Mouse (Mus musculus) midbrain, embryonic 15.5 days (tissue): Measurements from ENCODE around the gene Psap. TPM values are rescaled to one million over a fixed set of nuclear protein-coding genes. Genes with fewer than 3 reads are reported as not detected.
A peak's percentile ranks its signal among the peaks of the same experiment; 100 is the strongest.
"Not testable (repeated sequence)": the region's sequence is repeated elsewhere in the genome, so short reads cannot be mapped to it uniquely, and the experiment has no call there.

Source experiments
- ATAC-seq: fragments of 200-750 bp; cut with Nextera tagmentation; replicated peaks from 2 replicates; pipeline ENCODE4 v1.8.0; 2017; ENCODE audit warnings: moderate TSS enrichment
- H3K27ac ChIP-seq: fragments of 300-500 bp; sonication (generic); 2 replicates; pipeline ENCODE4 v1.5.1; 2015; ENCODE audit warnings: mild to moderate bottlenecking, inconsistent platforms
- H3K27me3 ChIP-seq: fragments of 300-500 bp; sonication (generic); replicated peaks from 2 replicates; pipeline ENCODE4 v1.6.1; 2015; ENCODE audit warnings: inconsistent platforms
- H3K36me3 ChIP-seq: fragments of 300-500 bp; sonication (generic); replicated peaks from 2 replicates; pipeline ENCODE4 v1.6.1; 2015; ENCODE audit warnings: inconsistent platforms
- H3K4me1 ChIP-seq: fragments of 300-500 bp; sonication (generic); 2 replicates; pipeline ENCODE4 v1.6.1; 2015; ENCODE audit warnings: inconsistent platforms
- H3K4me2 ChIP-seq: fragments of 300-500 bp; sonication (generic); 2 replicates; pipeline ENCODE4 v1.6.1; 2015; ENCODE audit warnings: inconsistent platforms, mild to moderate bottlenecking, moderate library complexity
- H3K4me3 ChIP-seq: fragments of 300-500 bp; sonication (generic); 2 replicates; pipeline ENCODE4 v1.5.1; 2015; ENCODE audit warnings: mild to moderate bottlenecking, inconsistent platforms
- H3K9ac ChIP-seq: fragments of 300-500 bp; sonication (generic); 2 replicates; pipeline ENCODE4 v1.6.1; 2015; ENCODE audit warnings: mild to moderate bottlenecking, inconsistent platforms
- H3K9me3 ChIP-seq: fragments of 300-500 bp; sonication (generic); 2 replicates; pipeline ENCODE4 v1.6.1; 2016; ENCODE audit warnings: inconsistent platforms
- WGBS: fragments of 180-500 bp; shearing (Covaris S2); methylation state at CpG from one replicate; pipeline ENCODE4 v1.1.7; 2015; ENCODE audit warnings: mixed read lengths; 5-methylcytosine and 5-hydroxymethylcytosine counted together
- polyA plus RNA-seq: library from polyadenylated mRNA; unstranded; fragments of >200 nt; fragmentation: Nextera tagmentation; extraction: Ambion mirVana; gene quantifications from 2 replicates; pipeline ENCODE4 v1.2.1, GENCODE M21; 2015

Gene Psap
- polyA plus RNA-seq, 1 experiment from 2014 or later, result 169 TPM

DNA sequence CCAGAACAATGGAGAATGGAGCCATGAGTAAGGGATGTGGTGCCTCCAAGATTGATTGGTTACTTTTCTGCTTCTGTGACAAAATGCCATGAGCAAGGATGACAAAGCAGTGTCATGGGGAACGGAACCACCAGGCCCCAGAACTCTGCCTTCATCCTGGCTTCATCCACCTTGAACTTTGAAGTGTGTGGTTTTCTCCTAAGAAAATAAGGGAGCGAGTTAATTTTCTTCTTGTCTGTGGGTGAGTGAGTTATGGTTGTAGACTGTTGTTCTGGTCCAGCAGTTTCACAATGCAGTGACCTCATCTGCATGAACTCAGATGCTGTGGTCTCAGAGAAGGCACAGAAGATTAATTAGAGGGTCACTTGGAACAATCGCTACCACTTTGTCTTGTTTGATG, 29.1 kb upstream of the Psap start:
- not testable (repeated sequence) for H3K4me2 ChIP-seq, ATAC-seq, H3K27me3 ChIP-seq, H3K27ac ChIP-seq, H3K4me3 ChIP-seq, H3K36me3 ChIP-seq, H3K9ac ChIP-seq, H3K4me1 ChIP-seq, H3K9me3 ChIP-seq
- 88% methylated on average over 3 of the region's 3 CpGs for WGBS

DNA sequence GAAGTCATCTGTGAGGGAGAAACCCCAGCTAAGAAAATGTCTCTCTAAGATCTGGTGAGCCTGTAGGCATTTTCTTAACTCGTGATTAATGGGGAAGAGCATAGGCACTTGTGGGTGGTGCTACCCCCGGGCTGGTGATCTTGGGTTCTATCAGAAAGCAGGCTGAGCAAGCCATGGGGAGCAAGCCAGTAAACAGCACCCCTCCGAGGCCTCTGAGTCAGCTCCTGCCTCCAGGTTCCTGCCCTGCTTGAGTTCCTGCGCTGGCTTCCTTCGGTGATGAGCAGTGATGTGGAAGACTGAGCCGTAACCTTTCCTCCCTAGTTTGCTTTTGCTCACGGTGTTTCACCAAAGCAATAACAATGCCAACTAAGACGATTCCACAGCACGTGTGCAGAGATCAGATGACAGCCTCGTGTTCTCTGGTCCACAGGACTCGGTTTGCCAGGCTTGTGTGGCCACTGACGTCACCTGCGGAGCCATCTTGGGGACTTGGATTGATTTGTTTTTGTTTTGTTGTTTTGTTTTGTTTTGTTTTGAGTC, 26.9 kb upstream of the Psap start:
- Histone ChIP-seq H3K27me3 (no peaks in the 10 kb centered on the region), H3K9ac (no peak overlapping the region), H3K27ac (no peak overlapping the region), H3K4me2 (no peak overlapping the region), H3K4me3 (no peak overlapping the region), H3K4me1 (no peaks in the 10 kb centered on the region), H3K9me3 (no peaks in the 10 kb centered on the region), H3K36me3 (no peaks in the 10 kb centered on the region)
- ATAC-seq, result no peak
- 80% methylated on average over 13 of the region's 13 CpGs for WGBS

DNA sequence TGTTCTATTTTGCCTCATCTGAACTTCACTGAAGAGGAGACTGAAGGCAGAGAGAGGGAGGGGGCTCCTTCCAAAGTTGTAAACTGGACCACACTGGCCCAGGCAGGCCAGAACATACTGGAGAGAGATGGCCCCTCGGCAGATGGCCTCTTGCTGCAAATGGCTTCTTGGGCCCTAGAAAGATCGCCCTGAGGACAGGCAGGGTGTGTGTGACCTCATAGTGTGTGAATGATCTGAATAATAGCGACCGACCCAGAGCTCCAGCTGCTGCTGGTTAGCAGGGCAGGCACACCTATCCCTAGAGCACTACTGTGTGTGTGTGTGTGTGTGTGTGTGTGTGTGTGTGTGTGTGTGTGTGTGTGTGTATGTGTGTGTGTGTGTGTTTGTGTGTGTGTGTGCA, 25.2 kb upstream of the Psap start:
- Histone ChIP-seq H3K27ac (no peak overlapping the region), H3K4me2 (no peak overlapping the region), H3K9ac (no peak overlapping the region), H3K27me3 (no peaks in the 10 kb centered on the region), H3K4me3 (no peak overlapping the region), H3K9me3 (no peaks in the 10 kb centered on the region), H3K36me3 (no peaks in the 10 kb centered on the region), H3K4me1 (no peaks in the 10 kb centered on the region)
- no peak for ATAC-seq
- 76% methylated on average over 4 of the region's 4 CpGs for WGBS

DNA sequence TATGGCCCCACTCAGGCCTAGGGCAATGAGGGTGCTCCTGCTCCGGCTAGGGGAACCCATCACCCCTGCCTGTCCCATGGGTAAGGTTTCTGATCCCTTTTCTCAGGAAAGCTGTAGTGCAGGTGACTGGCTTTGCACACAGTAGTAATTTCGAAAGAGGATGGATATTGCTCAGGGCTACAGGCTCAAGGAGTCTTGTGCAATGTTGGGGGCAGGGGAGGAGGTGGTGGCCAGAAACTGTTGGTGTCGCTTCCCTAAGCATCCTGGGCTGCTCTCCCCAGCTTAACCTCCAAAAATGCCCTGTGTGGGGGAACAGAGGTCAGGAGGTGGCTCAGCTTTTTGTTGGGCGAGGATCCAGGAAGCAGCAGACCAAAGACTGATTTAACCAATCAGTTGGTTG, 24.8 kb upstream of the Psap start:
- Histone ChIP-seq H3K9ac (no peak overlapping the region), H3K4me3 (no peak overlapping the region), H3K9me3 (no peaks in the 10 kb centered on the region), H3K27ac (no peak overlapping the region), H3K27me3 (no peaks in the 10 kb centered on the region), H3K4me2 (no peak overlapping the region), H3K4me1 (no peaks in the 10 kb centered on the region), H3K36me3 (no peaks in the 10 kb centered on the region)
- ATAC-seq, result no peak
- WGBS, result 70% methylated on average over 4 of the region's 4 CpGs

DNA sequence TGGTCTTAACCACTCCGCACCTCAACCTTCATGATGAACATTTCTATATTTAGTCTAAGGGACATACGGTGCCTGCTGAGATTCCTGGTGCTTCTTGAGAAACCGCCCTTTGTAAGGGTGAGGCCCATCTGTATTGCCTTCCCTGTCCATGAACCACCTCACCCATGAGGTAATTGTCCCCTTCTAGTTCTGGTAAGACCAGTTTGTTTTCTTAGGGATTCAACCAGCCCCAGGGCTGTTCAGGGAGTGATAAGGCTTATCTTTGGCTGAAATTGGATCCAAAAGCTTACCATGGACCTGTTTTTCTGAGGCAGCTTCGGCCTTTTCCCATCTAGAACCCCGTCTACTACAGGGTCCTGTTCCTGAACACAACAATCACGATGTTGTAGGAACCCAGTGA, 21.3 kb upstream of the Psap start:
- H3K4me2 ChIP-seq, result no peak overlapping the region
- H3K4me1 ChIP-seq, result no peaks in the 10 kb centered on the region
- H3K9ac ChIP-seq, result no peak overlapping the region
- H3K27ac ChIP-seq, result no peak overlapping the region
- no peak overlapping the region for H3K4me3 ChIP-seq
- WGBS, result 90% methylated on average over 6 of the region's 6 CpGs
- no peaks in the 10 kb centered on the region for H3K27me3 ChIP-seq
- H3K9me3 ChIP-seq, result no peaks in the 10 kb centered on the region
- no peak for ATAC-seq
- H3K36me3 ChIP-seq, result no peaks in the 10 kb centered on the region

DNA sequence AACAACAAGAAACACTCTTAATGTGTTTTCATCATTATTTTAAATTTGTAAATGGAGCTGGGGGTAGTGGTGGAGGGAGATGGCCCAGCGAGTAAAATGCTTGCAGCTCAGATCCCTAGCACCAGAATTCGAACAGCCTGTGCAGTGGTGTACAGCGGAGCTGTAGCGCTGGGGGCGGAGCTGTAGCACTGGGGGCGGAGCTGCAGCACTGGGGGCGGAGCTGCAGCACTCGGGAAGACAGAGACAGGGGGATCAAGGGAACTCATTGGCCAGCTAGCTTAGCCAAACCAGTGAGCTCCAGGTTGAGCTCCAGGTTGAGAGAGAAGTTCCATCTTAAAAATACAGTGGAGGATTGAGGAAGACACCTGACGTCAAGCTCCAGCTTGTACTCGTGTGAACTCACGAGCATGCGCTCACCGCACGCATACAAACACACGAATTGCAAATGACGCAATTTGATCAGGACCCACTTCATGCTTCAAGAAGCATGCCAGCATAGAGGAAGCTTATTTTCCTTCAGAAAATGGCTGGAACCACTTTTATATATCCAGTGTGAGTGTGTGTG, 20.1 kb upstream of the Psap start:
- no peak overlapping the region for H3K27ac ChIP-seq
- no peak overlapping the region for H3K4me2 ChIP-seq
- ATAC-seq, result no peak
- 60% methylated on average over 16 of the region's 16 CpGs for WGBS
- H3K4me3 ChIP-seq, result no peak overlapping the region
- H3K9ac ChIP-seq, result no peak overlapping the region
- H3K36me3 ChIP-seq, result no peaks in the 10 kb centered on the region
- no peaks in the 10 kb centered on the region for H3K9me3 ChIP-seq
- peaks cover 4% of the 10 kb centered on the region; the same call in 1 of the 2 replicates for H3K4me1 ChIP-seq
- no peaks in the 10 kb centered on the region for H3K27me3 ChIP-seq

DNA sequence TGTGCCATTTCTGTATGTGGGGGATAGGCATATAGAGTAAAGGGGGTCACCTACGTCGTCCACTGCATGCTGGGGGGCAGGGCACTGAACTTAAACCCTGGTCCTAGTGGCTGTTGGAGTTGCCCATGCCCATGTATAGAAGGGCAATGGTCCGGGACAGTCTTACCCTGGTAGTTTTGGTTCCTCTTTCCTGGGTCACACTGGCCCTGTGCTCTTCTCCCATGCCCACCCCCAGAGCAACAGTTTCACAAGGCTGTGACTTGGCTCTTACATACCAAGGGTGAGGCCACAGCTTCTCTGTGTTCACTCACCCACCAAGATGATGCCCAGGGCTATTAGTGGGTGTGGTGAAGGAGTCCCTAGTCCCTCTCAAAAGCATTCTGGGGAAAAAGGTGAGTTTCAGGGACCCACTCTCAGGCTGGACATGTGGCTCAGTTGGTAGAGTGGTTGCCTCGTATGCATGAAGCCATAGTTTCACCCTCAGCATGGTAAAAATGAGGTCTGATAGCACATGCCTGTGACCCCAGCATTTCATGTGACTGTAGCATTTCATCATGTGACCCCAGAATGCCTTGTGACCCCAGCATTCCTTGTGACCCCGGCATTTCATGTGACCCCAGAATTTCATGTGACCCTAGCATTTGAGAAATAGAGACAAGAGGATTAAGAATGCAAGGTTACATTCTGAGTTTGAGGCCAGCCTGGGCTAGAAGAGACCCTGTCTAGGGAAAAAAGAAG, 16.7 kb upstream of the Psap start:
- Histone ChIP-seq H3K4me1 (peaks cover 4% of the 10 kb centered on the region; the same call in 1 of the 2 replicates), H3K4me2 (no peak overlapping the region), H3K27ac (no peak overlapping the region), H3K27me3 (no peaks in the 10 kb centered on the region), H3K9me3 (no peaks in the 10 kb centered on the region), H3K36me3 (no peaks in the 10 kb centered on the region), H3K9ac (no peak overlapping the region), H3K4me3 (no peak overlapping the region)
- WGBS, result 86% methylated on average over 5 of the region's 5 CpGs
- ATAC-seq, result no peak

DNA sequence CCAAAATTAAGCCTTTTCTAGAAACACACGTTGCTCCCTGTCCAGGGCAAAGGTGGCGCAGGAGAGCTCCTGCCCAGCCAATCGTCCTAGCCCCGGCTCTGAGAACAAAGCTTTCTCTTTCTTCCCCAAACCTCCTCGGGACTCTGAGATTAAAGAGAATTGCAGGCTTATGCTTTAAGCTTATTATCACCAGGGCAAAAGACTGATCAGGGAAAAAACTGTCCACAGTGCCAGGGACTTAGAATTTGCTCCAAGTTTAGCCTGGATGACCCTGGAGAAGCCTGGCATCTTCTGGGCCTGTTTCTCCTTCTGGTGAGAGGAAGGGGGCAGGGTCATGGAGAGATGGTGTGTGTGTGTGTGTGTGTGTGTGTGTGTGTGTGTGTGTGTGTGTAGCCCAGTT, 15.9 kb upstream of the Psap start:
- Histone ChIP-seq H3K27ac (no peak overlapping the region; the same call in 1 of the 2 replicates), H3K4me3 (no peak overlapping the region), H3K4me2 (no peak overlapping the region), H3K9ac (no peak overlapping the region), H3K27me3 (no peaks in the 10 kb centered on the region), H3K36me3 (no peaks in the 10 kb centered on the region), H3K9me3 (no peaks in the 10 kb centered on the region), H3K4me1 (peaks cover 4% of the 10 kb centered on the region; the same call in 1 of the 2 replicates)
- no peak for ATAC-seq
- 21% methylated on average over 5 of the region's 5 CpGs for WGBS

DNA sequence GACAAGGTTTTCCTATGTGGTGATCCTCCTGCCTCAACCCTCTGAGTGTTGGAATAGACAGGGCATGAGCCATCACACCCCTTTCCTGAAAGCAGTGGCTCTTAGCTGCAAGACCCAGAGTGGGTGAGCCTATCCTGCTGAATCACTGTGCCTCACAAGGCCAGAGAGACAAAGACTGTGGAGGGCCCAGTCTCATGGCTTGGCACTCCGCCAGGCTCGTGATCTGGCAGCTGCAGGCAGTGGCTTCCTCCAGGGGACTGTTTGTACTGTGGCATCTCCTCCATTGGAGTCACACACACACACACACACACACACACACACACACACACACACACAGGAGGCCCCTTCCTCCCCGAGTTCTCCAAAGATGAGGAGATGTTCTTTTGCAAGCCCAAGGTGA, 15.0 kb upstream of the Psap start:
- Histone ChIP-seq H3K4me1 (peaks cover 4% of the 10 kb centered on the region; the same call in 1 of the 2 replicates), H3K4me2 (no peak overlapping the region), H3K27ac (peak overlapping the region; percentile 64), H3K36me3 (no peaks in the 10 kb centered on the region), H3K9ac (no peak overlapping the region), H3K9me3 (no peaks in the 10 kb centered on the region), H3K4me3 (no peak overlapping the region), H3K27me3 (no peaks in the 10 kb centered on the region)
- peak; percentile 88 for ATAC-seq
- WGBS, result 27% methylated on average over 3 of the region's 3 CpGs

DNA sequence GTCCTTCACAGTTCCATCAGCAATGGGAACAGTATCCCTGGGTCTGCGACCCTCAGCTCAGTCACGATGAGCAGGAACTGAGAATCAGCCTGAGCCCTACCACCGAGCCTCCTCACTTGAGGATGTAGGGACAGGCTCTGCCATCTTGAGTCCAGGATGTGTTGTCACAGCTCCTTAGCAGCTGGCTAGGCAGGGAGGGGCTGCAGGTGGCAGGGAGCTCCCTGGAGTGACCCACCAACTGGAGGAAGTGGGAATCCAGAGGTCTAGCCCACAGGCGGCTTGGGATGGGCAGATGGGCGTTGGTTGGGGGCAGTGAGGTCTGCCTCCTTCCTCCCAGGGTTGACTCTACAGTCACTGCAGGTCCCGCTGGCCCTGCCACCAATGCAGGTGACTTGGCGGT, 14.1 kb upstream of the Psap start:
- Histone ChIP-seq H3K9ac (no peak overlapping the region), H3K27ac (no peak overlapping the region), H3K4me1 (peaks cover 4% of the 10 kb centered on the region; the same call in 1 of the 2 replicates), H3K36me3 (no peaks in the 10 kb centered on the region), H3K9me3 (no peaks in the 10 kb centered on the region), H3K4me2 (no peak overlapping the region), H3K27me3 (no peaks in the 10 kb centered on the region), H3K4me3 (no peak overlapping the region)
- ATAC-seq, result no peak
- 89% methylated on average over 7 of the region's 7 CpGs for WGBS

DNA sequence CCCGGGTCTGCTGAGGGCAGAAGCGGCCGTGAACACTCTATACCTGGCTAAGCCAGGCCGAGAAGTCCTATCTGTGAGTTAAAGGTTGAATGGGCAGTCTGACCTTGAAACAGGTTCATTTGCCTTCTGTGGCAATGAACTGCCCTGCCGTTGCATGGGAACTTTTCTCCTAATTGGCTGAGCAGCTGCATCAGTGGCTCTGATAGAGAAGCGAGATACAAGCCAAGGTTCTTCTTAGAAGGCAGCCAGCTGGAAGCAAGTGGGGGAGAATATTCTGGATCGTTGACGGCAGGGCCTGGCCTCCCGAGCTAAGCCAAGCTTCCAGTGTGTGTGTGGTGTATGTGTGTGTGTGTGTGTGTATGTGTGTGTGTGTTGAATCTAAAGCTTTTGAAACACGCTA, 12.2 kb upstream of the Psap start:
- H3K9ac ChIP-seq, result no peak overlapping the region

DNA sequence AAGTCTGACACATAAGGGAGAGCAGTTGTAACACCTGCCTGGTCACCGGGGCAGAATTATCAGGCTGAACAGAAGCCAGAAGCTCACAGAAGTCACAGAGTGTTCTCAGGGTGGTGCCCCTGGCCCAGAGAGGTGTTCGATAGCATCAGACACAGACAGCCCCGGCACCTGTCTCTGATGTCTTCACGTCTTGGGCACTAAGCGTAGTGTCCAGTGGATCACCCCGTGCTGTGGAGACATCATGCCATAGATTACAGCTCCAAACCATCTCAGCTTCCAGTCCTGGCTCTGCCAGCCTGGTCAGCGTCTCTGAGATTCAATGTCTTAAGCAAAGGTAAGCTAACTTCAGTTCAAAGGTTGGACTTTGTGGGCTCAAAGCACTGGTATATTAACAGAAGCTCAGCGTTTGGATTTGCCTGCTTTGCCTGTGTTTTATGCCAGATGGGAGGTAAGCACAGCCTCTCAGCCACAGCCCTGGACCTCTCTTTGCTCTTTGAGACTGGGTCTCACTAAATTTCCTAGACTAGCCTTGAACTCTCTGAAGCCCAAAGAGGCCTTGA, 10.5 kb upstream of the Psap start:
- Histone ChIP-seq H3K4me1 (peaks cover 4% of the 10 kb centered on the region; the same call in 1 of the 2 replicates), H3K27me3 (no peaks in the 10 kb centered on the region), H3K9me3 (no peaks in the 10 kb centered on the region), H3K4me3 (no peak overlapping the region), H3K27ac (no peak overlapping the region), H3K9ac (no peak overlapping the region), H3K4me2 (no peak overlapping the region), H3K36me3 (no peaks in the 10 kb centered on the region)
- no peak for ATAC-seq
- 92% methylated on average over 8 of the region's 8 CpGs for WGBS

More for the DNA sequence above, 12.2 kb upstream of the Psap start:
- no peaks in the 10 kb centered on the region for H3K27me3 ChIP-seq
- H3K4me2 ChIP-seq, result no peak overlapping the region
- H3K9me3 ChIP-seq, result no peaks in the 10 kb centered on the region
- no peak for ATAC-seq
- no peak overlapping the region for H3K27ac ChIP-seq
- peaks cover 4% of the 10 kb centered on the region; the same call in 1 of the 2 replicates for H3K4me1 ChIP-seq
- H3K36me3 ChIP-seq, result no peaks in the 10 kb centered on the region
- 78% methylated on average over 10 of the region's 10 CpGs for WGBS
- no peak overlapping the region for H3K4me3 ChIP-seq
